Mouse (Mus musculus) Patski (cell line): Measurements from ENCODE around the gene Kcnh8. TPM values are rescaled to one million over a fixed set of nuclear protein-coding genes. Genes with fewer than 3 reads are reported as not detected.

Experiments used
- ATAC-seq: fragments of 100-300 bp; one replicate; pipeline ENCODE4 v1.8.0; 2021
- CTCF ChIA-PET: fragments of 350-600 bp; sonication (Branson Sonifier 250); formaldehyde crosslinking; loops from one replicate; lab custom pipeline; 2022; ENCODE audit warnings: inconsistent platforms; lab: Charles Lee
- POLR2A ChIA-PET: fragments of 350-600 bp; sonication (Branson Sonifier 250); formaldehyde crosslinking; loops from one replicate; lab custom pipeline; 2022; ENCODE audit warnings: antibody characterized with exemption, inconsistent platforms; lab: Charles Lee
- DNase-seq: peaks from one replicate; pipeline ENCODE4 v3.0.0-alpha.2; 2011; ENCODE audit warnings: low read depth, low spot score
- H3K27me3 ChIP-seq: fragments of 371-371 bp; one replicate; pipeline ENCODE4 v1.5.1; 2021
- CTCF ChIP-seq: fragments of 100-300 bp; IDR thresholded peaks from one replicate; pipeline ENCODE4 v1.5.1; 2021
- in situ Hi-C: fragments of 300-500 bp; cut with MboI; formaldehyde crosslinking; loops from 3 replicates; pipeline ENCODE4 v1.11.1; 2018; ENCODE audit warnings: low pct_unique_long_range_greater_than_20kb, mixed read lengths
- polyA plus RNA-seq: library from polyadenylated mRNA; unstranded; gene quantifications from one replicate; pipeline ENCODE4 v1.2.3, GENCODE M21; 2021

The Kcnh8 gene
- polyA plus RNA-seq, 1 experiment from 2014 or later: not detected

- DNase-seq: no peak
- POLR2A ChIA-PET: no interaction called here
- TF ChIP-seq CTCF: no peak
- CTCF ChIA-PET: interaction anchor here (0.6 kb wide), 1 partner anchor 80 kb away, joined by 3 read pairs; no protein-coding TSS in a partner anchor
- in situ Hi-C loops: no loop called here
- H3K27me3 ChIP-seq: peaks cover 31% of the 10 kb centered on the region
- no peak for ATAC-seq
Observed at GRCm38 (mm10) chr17:52603411-52603810, 902 bp downstream of the Kcnh8 start.

- ATAC-seq (no peak), DNase-seq (no peak)
- ChIA-PET CTCF (no interaction called here), POLR2A (no interaction called here)
- in situ Hi-C loops: no loop called here
- peaks cover 19% of the 10 kb centered on the region for H3K27me3 ChIP-seq
- TF ChIP-seq CTCF: no peak
Observed at GRCm38 (mm10) chr17:52611382-52611781, 8.9 kb downstream of the Kcnh8 start.

GRCm38 (mm10) chr17:52649186-52649585 is 46.7 kb downstream of the Kcnh8 start:
- TF ChIP-seq CTCF: peak; percentile 50
- ATAC-seq: no peak
- CTCF ChIA-PET: interaction anchor here (1.3 to 2.2 kb wide), 3 partner anchors 11 to 32 kb away, joined by 3 to 7 read pairs (median 6); no protein-coding TSS in a partner anchor
- in situ Hi-C loops: no loop called here
- POLR2A ChIA-PET: no interaction called here
- no peaks in the 10 kb centered on the region for H3K27me3 ChIP-seq
- DNase-seq: no peak

GRCm38 (mm10) chr17:52691988-52692387 is 89.5 kb downstream of the Kcnh8 start:
- CTCF ChIA-PET: no interaction called here
- ATAC-seq (peak; percentile 80), DNase-seq (peak; percentile 30)
- H3K27me3 ChIP-seq: no peaks in the 10 kb centered on the region
- POLR2A ChIA-PET: interaction anchor here (0.6 kb wide), 1 partner anchor 30 kb away, joined by 3 read pairs; no protein-coding TSS in a partner anchor
- no peak for TF ChIP-seq CTCF
- in situ Hi-C loops: no loop called here

DNA sequence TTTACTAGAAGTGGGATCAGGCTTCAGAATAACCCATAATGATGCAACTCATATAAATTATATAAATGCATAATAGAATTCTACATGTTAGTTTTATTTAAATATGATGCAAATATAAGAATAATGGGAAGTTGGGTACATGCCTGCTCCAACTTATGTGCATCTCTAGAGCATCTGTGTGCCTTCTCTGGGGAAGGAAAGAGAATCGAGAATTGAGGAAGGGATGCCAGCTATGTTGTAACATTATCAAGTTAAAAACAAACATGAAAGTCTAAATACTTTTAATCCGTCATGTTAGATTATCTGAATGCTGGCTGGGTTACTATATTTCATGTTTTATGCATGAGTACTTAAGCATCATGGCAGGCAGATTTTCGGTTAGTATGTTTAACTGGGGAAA is 99.4 kb downstream of the Kcnh8 start:
- in situ Hi-C loops: no loop called here
- TF ChIP-seq CTCF: no peak
- DNase-seq (no peak), ATAC-seq (no peak)
- CTCF ChIA-PET: no interaction called here
- POLR2A ChIA-PET: no interaction called here
- no peaks in the 10 kb centered on the region for H3K27me3 ChIP-seq

DNA sequence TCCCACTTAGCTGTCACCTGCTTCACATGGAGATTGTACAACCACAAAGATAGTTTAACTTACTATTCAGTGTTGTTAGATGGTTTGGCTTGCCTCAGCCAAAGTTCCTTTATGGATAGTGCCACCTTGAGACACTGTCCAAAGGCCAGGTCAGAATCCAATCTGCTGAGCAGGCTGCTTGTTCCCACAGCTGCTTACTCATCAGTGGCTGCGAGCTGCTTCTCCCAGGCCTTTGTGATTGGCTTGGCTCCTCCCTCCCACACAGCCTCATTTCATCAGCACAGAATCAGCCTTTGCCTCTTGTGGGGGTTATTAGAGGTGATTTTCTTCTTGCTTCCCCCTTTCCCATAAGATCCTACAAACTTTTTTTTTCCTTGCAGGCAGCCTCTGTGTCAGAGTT is 109.8 kb downstream of the Kcnh8 start:
- POLR2A ChIA-PET: no interaction called here
- no peaks in the 10 kb centered on the region for H3K27me3 ChIP-seq
- in situ Hi-C loops: no loop called here
- CTCF ChIA-PET: interaction anchor here (0.9 kb wide), 1 partner anchor 14 kb away, joined by 3 read pairs; no protein-coding TSS in a partner anchor
- ATAC-seq: peak; percentile 76
- TF ChIP-seq CTCF: no peak
- DNase-seq: no peak

GRCm38 (mm10) chr17:52722214-52722613 is 119.7 kb downstream of the Kcnh8 start:
- DNase-seq: no peak
- no peak for TF ChIP-seq CTCF
- ChIA-PET POLR2A (interaction anchor here (0.7 to 1.0 kb wide), 2 partner anchors 16 to 18 kb away, joined by 3 read pairs; no protein-coding TSS in a partner anchor), CTCF (interaction anchor here (1.2 kb wide), 1 partner anchor 21 kb away, joined by 4 read pairs; no protein-coding TSS in a partner anchor)
- H3K27me3 ChIP-seq: no peaks in the 10 kb centered on the region
- in situ Hi-C loops: no loop called here
- ATAC-seq: no peak

GRCm38 (mm10) chr17:52728806-52729205 is 126.3 kb downstream of the Kcnh8 start:
- DNase-seq (no peak), ATAC-seq (no peak)
- H3K27me3 ChIP-seq: no peaks in the 10 kb centered on the region
- ChIA-PET CTCF (interaction anchor here (1.1 to 1.4 kb wide), 2 partner anchors 11 to 36 kb away, joined by 3 to 4 read pairs; no protein-coding TSS in a partner anchor), POLR2A (no interaction called here)
- TF ChIP-seq CTCF: no peak
- in situ Hi-C loops: no loop called here

GRCm38 (mm10) chr17:52738436-52738835 is 135.9 kb downstream of the Kcnh8 start:
- ATAC-seq: no peak
- no peak for TF ChIP-seq CTCF
- in situ Hi-C loops: no loop called here
- no peaks in the 10 kb centered on the region for H3K27me3 ChIP-seq
- CTCF ChIA-PET: no interaction called here
- DNase-seq: no peak
- POLR2A ChIA-PET: interaction anchor here (0.6 kb wide), 1 partner anchor 16 kb away, joined by 3 read pairs; no protein-coding TSS in a partner anchor

- DNase-seq (no peak), ATAC-seq (no peak)
- ChIA-PET CTCF (interaction anchor here (1.2 kb wide), 1 partner anchor 20 kb away, joined by 3 read pairs; no protein-coding TSS in a partner anchor), POLR2A (no interaction called here)
- in situ Hi-C loops: no loop called here
- no peaks in the 10 kb centered on the region for H3K27me3 ChIP-seq
- TF ChIP-seq CTCF: no peak
Observed at GRCm38 (mm10) chr17:52788151-52788550, 185.6 kb downstream of the Kcnh8 start.

DNA sequence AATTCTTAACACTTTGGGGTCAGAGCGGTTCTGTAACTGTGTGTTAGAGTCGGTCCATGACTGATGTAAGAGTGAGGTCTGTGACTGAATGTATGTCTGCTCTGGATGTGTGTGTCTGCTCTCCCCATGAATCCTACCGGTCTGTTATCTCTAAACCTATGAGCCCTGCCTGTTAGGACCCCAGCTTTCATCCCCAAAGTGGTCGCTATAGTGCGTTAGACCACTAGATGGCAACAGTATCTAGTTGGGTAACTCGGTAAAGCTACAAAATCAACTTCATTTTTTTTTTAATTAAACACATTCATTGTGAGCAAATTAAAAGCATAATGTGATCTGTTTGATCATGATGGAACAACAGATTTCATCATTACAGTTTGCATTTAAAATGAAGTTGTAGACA is 202.0 kb downstream of the Kcnh8 start:
- H3K27me3 ChIP-seq: no peaks in the 10 kb centered on the region
- DNase-seq: no peak
- POLR2A ChIA-PET: no interaction called here
- peak; percentile 54 for TF ChIP-seq CTCF
- ATAC-seq: no peak
- CTCF ChIA-PET: no interaction called here
- in situ Hi-C loops: no loop called here
